Mouse (Mus musculus) forelimb bud, embryonic 11.5 days (tissue): ENCODE data around the gene Zbtb9.

ENCODE experiments used
- DNase-seq: peaks from one replicate; pipeline ENCODE4 v3.0.0-alpha.2; 2012; ENCODE audit warnings: low read depth, low spot score

Zbtb9 gene

GRCm38 (mm10) chr17:27040304-27041045, 67.5 kb downstream of the Zbtb9 start:
- DNase-seq: peak; percentile 80

- no peak for DNase-seq
These were observed 68.2 kb downstream of the Zbtb9 start for GRCm38 (mm10) chr17:27041046-27041786.

- no peak for DNase-seq
These were observed 68.8 kb downstream of the Zbtb9 start for GRCm38 (mm10) chr17:27041787-27042055.

- DNase-seq: no peak
These were observed 69.9 kb downstream of the Zbtb9 start for GRCm38 (mm10) chr17:27042840-27043239.

- DNase-seq: no peak
These were observed 72.2 kb downstream of the Zbtb9 start for GRCm38 (mm10) chr17:27045164-27045563.

GRCm38 (mm10) chr17:27047762-27048444, 74.9 kb downstream of the Zbtb9 start:
- DNase-seq: no peak

- DNase-seq: no peak
These were observed 75.7 kb downstream of the Zbtb9 start for GRCm38 (mm10) chr17:27048445-27049239.

GRCm38 (mm10) chr17:27050853-27051252, 77.9 kb downstream of the Zbtb9 start:
- no peak for DNase-seq

- DNase-seq: no peak
These were observed 78.5 kb downstream of the Zbtb9 start for GRCm38 (mm10) chr17:27051514-27051913.

- peak; percentile 76 for DNase-seq
These were observed 83.2 kb downstream of the Zbtb9 start for GRCm38 (mm10) chr17:27056170-27056569.

GRCm38 (mm10) chr17:27056812-27057516, 84.0 kb downstream of the Zbtb9 start, which contains the start of gene Itpr3:
Gene Itpr3, plus strand, starts transcription at chr17:27057304.
- DNase-seq: peak; percentile 54

- no peak for DNase-seq
These were observed 84.6 kb downstream of the Zbtb9 start for GRCm38 (mm10) chr17:27057517-27058055.
